Mouse (Mus musculus): Measurements from ENCODE around the gene Gck.
"Not testable (repeated sequence)": the region's sequence is repeated elsewhere in the genome, so short reads cannot be mapped to it uniquely, and the experiment has no call there.

The Gck gene

DNA sequence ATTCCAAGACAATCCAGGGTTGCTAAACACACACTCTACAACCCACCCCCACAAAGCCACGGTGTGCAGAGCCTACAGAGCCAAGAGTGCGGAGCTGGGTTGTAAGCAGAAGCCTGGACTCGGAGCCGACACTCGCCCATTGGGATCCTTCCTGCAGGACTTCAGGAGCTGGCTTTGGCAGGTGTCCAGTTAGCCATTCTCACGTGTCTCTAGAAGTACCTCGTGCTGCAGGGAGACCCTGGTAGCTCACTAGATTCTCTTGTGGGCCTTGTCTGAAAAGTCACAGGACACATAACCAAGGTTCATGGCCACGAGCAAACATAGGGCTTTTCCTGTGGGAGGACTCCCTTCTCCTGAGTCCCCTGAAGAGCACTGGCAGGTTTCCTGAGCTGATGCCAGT, 36.6 kb downstream of the Gck start:
- in situ Hi-C loops (cut with MboI, MseI), result no loop called here

GRCm38 (mm10) chr11:5912635-5913034, 37.2 kb downstream of the Gck start:
- in situ Hi-C loops (cut with MboI, MseI), result no loop called here

DNA sequence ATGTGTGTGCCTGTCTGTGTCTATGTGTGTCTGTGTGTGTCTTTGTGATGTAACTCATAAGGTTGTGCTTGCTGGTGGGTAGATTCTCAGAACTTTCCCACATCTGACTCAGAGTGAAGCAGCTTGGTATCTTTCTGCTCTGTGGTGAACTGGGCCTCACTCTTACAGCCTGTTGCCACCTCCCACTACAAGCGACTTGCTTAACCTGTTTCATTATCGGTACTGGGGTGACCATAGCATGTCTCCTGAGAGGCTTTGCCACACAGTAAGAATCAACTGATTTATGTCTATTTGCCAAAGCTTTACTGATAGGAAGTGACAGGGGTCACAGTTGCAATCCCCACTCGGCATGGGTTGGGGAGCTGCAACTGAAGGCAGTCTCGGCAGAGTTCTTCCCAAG, 41.2 kb downstream of the Gck start:
- in situ Hi-C loops (cut with MboI, MseI), result no loop called here

DNA sequence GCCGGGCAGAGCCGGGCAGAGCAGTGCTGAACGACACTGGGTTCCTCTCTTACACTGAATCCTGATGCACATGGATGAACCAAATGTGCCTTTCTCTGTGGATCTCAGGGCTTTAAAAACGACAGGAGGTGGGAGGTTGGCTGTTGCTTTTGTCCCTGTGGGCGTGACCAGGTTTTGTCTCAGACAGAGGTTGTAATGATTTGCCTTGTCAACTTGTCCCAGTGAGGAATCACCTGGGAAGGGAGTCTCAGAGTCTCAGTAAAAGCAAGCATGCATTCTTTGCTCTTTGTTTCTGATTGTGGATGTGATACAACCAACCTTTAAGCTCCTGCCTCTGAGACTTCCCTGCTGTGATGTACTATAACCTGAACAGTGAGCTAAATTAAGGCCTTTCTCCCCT, 42.8 kb downstream of the Gck start:
- in situ Hi-C loops (cut with MboI, MseI), result no loop called here

GRCm38 (mm10) chr11:5905778-5906518, 43.9 kb downstream of the Gck start:
- in situ Hi-C loops (cut with MboI, MseI), result no loop called here

DNA sequence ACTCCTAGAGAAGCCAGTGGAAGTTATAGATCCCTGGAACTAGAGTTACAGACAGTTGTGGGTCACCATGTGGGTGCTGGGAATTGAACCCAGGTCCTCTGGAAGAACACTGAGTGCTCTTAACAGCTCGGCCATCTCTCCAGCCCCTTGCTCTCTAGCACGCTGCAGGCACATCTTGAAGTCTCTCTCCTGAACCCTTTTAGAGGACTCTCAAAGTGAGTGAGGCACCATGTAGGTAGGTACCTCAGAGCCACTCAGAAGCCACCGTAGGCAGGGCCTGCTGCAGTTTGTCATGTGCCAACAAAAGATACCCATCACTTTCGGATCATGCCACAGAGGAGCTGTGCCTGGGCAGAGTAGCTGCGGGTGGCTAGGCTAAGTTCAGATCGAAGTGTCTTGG, 45.0 kb downstream of the Gck start:
- in situ Hi-C loops (cut with MboI, MseI), result no loop called here

DNA sequence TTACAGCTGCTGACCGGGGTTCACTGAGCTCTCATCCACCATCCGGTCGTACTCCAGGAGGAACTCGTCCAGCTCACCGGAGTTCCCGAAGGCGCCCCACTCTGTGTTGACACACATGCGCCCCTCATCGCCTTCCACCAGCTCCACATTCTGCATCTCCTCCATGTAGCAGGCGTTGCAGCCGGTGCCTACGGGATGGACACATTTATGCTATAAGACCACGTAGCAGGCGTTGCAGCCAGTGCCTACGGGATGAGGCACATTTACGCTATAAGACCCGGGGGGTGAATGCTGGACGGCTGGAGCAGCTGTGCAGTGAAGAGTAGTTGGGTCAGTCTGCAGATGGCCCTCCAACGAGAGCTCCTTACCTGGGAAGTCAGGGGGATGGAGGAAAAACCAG, 45.5 kb downstream of the Gck start:
- in situ Hi-C loops (cut with MboI, MseI), result no loop called here

- in situ Hi-C loops (cut with MboI, MseI), result no loop called here
These were observed 46.0 kb downstream of the Gck start for GRCm38 (mm10) chr11:5903844-5904243.

DNA sequence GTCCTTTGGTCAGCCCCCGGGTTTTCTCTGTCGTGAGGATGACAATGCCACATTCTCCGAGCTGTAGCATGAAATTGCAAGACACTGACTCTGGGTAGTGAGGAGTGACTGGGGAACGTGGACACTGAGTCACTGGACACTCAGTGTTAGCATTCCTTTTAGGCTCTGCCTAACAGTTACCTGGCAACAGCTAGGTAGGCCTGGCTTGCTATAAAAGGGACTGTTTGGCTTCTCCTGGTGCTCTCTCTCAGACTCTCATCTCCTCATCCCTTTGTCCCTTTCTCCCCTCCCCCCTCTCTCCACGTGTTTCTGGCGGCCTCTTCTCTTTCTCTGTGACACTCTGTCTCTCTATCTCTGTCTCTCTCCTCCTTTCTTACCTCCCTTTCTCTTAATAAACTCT, 47.5 kb downstream of the Gck start:
- in situ Hi-C loops (cut with MboI, MseI), result no loop called here

- in situ Hi-C loops (cut with MboI, MseI), result no loop called here
These were observed 47.9 kb downstream of the Gck start for GRCm38 (mm10) chr11:5901950-5902349.

DNA sequence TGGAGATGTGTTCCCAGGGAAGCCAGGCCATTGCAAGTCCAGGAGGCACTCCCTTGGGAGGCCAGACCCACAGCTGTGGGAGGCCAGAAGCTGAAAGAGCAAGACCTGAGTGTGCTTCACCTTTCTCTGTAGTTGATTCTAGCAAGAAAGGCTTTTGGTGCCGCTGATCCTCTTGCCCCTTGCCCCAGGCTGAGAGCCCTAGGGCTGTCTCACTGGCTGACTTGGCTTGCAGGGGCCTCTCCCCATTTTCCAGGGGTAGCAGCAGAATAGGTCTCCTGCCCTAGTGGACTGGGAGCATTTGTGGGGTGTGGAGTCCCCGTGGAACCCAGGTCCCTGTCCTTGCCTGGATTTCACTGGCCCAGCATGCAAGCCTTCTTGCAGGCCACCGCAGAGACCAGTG, 48.6 kb downstream of the Gck start:
- in situ Hi-C loops (cut with MboI, MseI), result no loop called here

GRCm38 (mm10) chr11:5899286-5899685, 50.6 kb downstream of the Gck start:
- in situ Hi-C loops (cut with MboI, MseI), result no loop called here

DNA sequence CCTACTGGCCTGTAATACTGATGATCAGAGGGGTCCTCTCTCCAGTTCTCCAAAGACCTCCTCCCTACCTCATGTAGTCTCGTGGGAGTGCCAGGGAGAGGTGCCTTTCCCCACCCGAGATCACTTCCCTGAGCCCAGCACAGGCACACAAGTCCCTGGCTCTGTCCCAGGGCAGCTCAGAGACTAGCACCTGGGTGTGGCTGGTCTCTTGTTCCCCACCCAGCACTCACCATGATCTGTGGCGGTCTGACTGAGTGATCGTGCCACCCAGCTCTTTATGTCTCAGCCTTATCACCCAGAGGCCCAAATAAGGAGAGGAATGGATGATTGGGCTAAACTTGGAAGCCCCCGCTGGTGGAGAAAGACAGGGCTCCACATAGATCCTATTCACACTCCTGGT, 51.4 kb downstream of the Gck start, which contains the start of gene Myl7:
Gene Myl7, minus strand, starts transcription at position 252 of the 400 bp plus-strand sequence.
- in situ Hi-C loops (cut with MboI, MseI), result no loop called here

GRCm38 (mm10) chr11:5897839-5898238, 52.0 kb downstream of the Gck start:
- in situ Hi-C loops (cut with MboI, MseI), result no loop called here

DNA sequence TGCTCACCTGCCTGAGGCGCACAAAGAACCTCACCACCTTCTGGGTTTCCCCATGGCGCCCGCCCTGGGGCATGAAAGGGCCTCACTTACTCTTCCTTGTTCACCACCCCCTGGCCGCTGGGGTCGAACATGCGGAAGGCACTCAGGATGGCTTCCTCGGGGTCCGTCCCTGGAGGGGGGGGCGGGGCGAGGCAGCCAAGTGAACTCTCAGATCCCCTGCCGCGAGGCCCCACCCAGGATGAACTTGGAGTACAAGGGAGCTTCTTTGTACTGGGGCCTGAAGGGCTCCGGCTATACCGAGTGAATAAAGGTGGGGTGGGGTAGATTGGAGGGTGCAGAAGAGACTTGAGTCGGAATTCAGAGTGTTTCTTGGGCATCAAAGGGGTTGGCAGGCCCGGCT, 52.7 kb downstream of the Gck start:
- in situ Hi-C loops (cut with MboI, MseI), result no loop called here

DNA sequence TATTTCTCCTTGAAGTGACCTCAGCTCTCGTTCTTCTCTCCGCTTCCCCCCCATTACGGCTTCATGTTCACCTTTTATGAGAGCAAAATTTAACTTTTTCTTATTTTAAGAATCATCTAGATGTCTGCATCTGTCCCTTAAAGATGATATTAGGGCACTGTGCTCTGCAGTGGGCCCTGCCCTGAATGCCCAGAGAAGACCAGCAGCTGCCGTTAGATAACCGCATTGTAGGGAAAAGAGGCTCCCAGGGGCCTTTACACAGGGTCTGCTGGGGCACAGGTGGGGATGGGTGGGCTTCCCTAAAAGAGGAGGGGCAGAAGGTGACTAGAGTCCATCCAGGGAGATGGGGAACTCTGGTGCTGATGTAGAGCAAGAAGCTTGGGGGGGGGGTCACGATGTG, 56.1 kb downstream of the Gck start:
- in situ Hi-C loops (cut with MboI, MseI), result no loop called here

DNA sequence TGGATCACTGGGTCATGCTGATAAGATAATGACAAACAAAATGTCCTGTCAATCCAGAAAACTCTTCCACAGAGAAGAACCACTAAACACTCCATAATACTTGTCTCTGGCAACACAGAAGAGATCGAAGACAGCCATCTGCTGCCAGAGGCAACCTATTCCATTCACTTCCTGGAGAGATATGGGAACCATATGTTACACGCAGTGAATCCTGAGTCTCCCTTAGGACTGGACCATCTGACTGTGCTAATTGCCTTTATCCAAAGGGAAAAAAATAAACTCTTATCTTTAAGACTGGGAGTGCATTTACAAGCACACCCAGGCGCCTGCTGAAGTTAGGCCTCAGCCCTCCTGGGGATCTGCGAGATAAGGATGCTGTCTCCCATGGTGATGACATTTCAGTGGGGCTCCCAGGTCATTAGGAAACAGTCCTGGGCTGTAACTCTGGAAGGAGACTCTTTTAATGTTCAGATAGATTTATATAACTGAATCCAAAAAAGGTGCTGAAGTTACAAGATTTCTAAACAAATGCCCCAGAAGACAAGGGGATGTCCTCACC, 57.0 kb downstream of the Gck start:
- in situ Hi-C loops (cut with MboI, MseI), result no loop called here

DNA sequence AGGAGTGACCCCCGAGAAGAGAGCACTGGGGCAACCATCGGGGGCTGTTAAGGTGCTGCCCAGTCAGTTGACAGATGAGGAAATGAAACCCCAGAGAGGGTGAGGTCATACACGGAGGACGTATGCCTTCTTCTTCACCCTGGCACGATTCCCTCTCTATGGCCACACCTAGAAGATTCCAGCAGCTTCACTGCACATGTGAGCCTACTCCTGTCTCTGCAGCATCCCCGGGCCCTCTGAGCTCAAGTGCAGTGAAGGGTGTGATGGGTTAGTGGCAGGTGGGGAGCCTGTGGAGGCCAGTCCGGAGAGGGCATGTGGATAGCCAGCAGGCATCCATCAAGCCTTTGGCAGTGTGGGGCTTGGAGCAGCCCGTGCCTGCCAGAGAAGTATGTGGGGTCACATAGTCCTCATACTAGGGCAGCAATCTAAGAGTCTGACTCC, 57.7 kb downstream of the Gck start:
- in situ Hi-C loops (cut with MboI, MseI), result no loop called here

DNA sequence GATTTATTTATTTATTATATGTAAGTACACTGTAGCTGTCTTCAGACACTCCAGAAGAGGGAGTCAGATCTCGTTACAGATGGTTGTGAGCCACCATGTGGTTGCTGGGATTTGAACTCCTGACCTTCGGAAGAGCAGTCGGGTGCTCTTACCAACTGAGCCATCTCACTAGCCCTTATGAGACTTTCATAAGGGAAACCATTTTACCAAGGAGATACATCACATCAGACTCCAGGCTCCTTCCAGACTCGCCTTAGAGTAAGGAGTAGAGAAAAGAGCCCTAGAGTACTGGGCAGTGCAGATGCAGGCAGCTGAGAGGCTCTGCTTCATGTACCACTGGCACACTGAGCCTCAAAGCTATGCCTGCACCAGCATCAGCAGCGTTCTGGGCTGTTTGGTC, 61.3 kb downstream of the Gck start:
- in situ Hi-C loops (cut with MboI, MseI), result not testable (repeated sequence)

- in situ Hi-C loops (cut with MboI, MseI), result no loop called here
These were observed 62.6 kb downstream of the Gck start for GRCm38 (mm10) chr11:5887250-5887649.

- in situ Hi-C loops (cut with MboI, MseI), result no loop called here
These were observed 63.7 kb downstream of the Gck start for GRCm38 (mm10) chr11:5886187-5886586.

GRCm38 (mm10) chr11:5882518-5882917, 67.4 kb downstream of the Gck start:
- in situ Hi-C loops (cut with MboI, MseI), result no loop called here

- in situ Hi-C loops (cut with MboI, MseI), result no loop called here
These were observed 70.0 kb downstream of the Gck start for GRCm38 (mm10) chr11:5879905-5880304.

GRCm38 (mm10) chr11:5878661-5879060, 71.2 kb downstream of the Gck start:
- in situ Hi-C loops (cut with MboI, MseI), result no loop called here

Data from regulatory T cell (primary cell).